Mouse (Mus musculus) midbrain, embryonic 14.5 days (tissue): ENCODE measurements around the gene Ppp1r36. TPM values are rescaled to one million over a fixed set of nuclear protein-coding genes. Genes with fewer than 3 reads are reported as not detected.
A peak's percentile ranks its signal among the peaks of the same experiment; 100 is the strongest.

ENCODE experiments used
- ATAC-seq: fragments of 200-750 bp; cut with Nextera tagmentation; 2 replicates; pipeline ENCODE4 v1.8.0; 2017; ENCODE audit warnings: moderate number of reproducible peaks, moderate library complexity; ENCODE audit not compliant: low FRiP score, low TSS enrichment
- DNase-seq: peaks from one replicate; pipeline ENCODE4 v3.0.0-alpha.2; 2015
- H3K27ac ChIP-seq: fragments of 300-500 bp; sonication (generic); replicated peaks from 2 replicates; pipeline ENCODE4 v1.5.1; 2014; ENCODE audit warnings: mild to moderate bottlenecking, low read depth, low read length, moderate library complexity
- H3K27me3 ChIP-seq: fragments of 300-500 bp; sonication (generic); 2 replicates; pipeline ENCODE4 v1.6.1; 2014; ENCODE audit warnings: low read length, control low read depth, mixed read lengths; ENCODE audit not compliant: control insufficient read depth, insufficient read depth
- H3K36me3 ChIP-seq: fragments of 300-500 bp; sonication (generic); 2 replicates; pipeline ENCODE4 v1.6.1; 2014; ENCODE audit warnings: low read length, control low read depth; ENCODE audit not compliant: control insufficient read depth, insufficient read depth
- H3K4me1 ChIP-seq: fragments of 300-500 bp; sonication (generic); 2 replicates; pipeline ENCODE4 v1.6.1; 2014; ENCODE audit warnings: mild to moderate bottlenecking, antibody characterized with exemption, low read length, control low read depth; ENCODE audit not compliant: control insufficient read depth, insufficient read depth
- H3K4me2 ChIP-seq: fragments of 300-500 bp; sonication (generic); 2 replicates; pipeline ENCODE4 v1.6.1; 2014; ENCODE audit warnings: mild to moderate bottlenecking, low read length, moderate library complexity
- H3K4me3 ChIP-seq: fragments of 300-500 bp; sonication (generic); replicated peaks from 2 replicates; pipeline ENCODE4 v1.5.1; 2014; ENCODE audit warnings: low read depth, low read length
- H3K9ac ChIP-seq: fragments of 300-500 bp; sonication (generic); replicated peaks from 2 replicates; pipeline ENCODE4 v1.6.1; 2014; ENCODE audit warnings: mild to moderate bottlenecking, low read length, moderate library complexity
- H3K9me3 ChIP-seq: fragments of 300-500 bp; sonication (generic); 2 replicates; pipeline ENCODE4 v1.6.1; 2016; ENCODE audit warnings: low read length, control low read depth, mixed read lengths; ENCODE audit not compliant: control insufficient read depth
- WGBS: fragments of 180-500 bp; shearing (Covaris S2); extraction: QIAGEN DNeasy Blood & Tissue Kit; methylation state at CpG from one replicate; pipeline ENCODE4 v1.1.7; 2014; 5-methylcytosine and 5-hydroxymethylcytosine counted together
- polyA plus RNA-seq: library from polyadenylated mRNA; unstranded; fragments of >200 nt; fragmentation: Nextera tagmentation; extraction: Ambion mirVana; gene quantifications from 2 replicates; pipeline ENCODE4 v1.2.1, GENCODE M21; 2014

Gene Ppp1r36
- polyA plus RNA-seq, 1 experiment from 2014 or later: 0.50 TPM

GRCm38 (mm10) chr12:76385342-76385741 lies 32.0 kb upstream of the Ppp1r36 start:
- Histone ChIP-seq H3K9ac (no peak overlapping the region), H3K27ac (no peak overlapping the region), H3K27me3 (no peaks in the 10 kb centered on the region), H3K4me1 (no peaks in the 10 kb centered on the region), H3K36me3 (peaks cover 12% of the 10 kb centered on the region; the same call in 1 of the 2 replicates), H3K4me3 (no peak overlapping the region), H3K4me2 (no peak overlapping the region), H3K9me3 (no peaks in the 10 kb centered on the region)
- DNase-seq: no peak
- ATAC-seq: no peak
- WGBS: 95% methylated on average over 8 of the region's 8 CpGs

- ATAC-seq: no peak
- Histone ChIP-seq H3K36me3 (peaks cover 12% of the 10 kb centered on the region; the same call in 1 of the 2 replicates), H3K4me3 (no peak overlapping the region), H3K9me3 (no peaks in the 10 kb centered on the region), H3K27ac (no peak overlapping the region), H3K27me3 (no peaks in the 10 kb centered on the region), H3K4me2 (no peak overlapping the region), H3K9ac (no peak overlapping the region), H3K4me1 (no peaks in the 10 kb centered on the region)
- 61% methylated on average over 11 of the region's 11 CpGs for WGBS
- peak; percentile 30 for DNase-seq
Observed at GRCm38 (mm10) chr12:76388794-76389193, 28.5 kb upstream of the Ppp1r36 start.

GRCm38 (mm10) chr12:76391595-76392271 lies 25.6 kb upstream of the Ppp1r36 start:
- no peak overlapping the region for H3K4me3 ChIP-seq
- no peak for DNase-seq
- H3K4me1 ChIP-seq: no peaks in the 10 kb centered on the region
- no peak overlapping the region for H3K27ac ChIP-seq
- WGBS: 79% methylated on average over 3 of the region's 3 CpGs
- no peaks in the 10 kb centered on the region for H3K9me3 ChIP-seq
- no peak overlapping the region for H3K4me2 ChIP-seq
- no peak overlapping the region for H3K9ac ChIP-seq
- peaks cover under 1% of the 10 kb centered on the region; the same call in 1 of the 2 replicates for H3K36me3 ChIP-seq
- no peak for ATAC-seq
- no peaks in the 10 kb centered on the region for H3K27me3 ChIP-seq

- DNase-seq (no peak), ATAC-seq (no peak)
- no peaks in the 10 kb centered on the region for H3K36me3 ChIP-seq
- no peak overlapping the region for H3K9ac ChIP-seq
- H3K4me3 ChIP-seq: no peak overlapping the region
- no peak overlapping the region for H3K4me2 ChIP-seq
- 87% methylated on average over 5 of the region's 5 CpGs for WGBS
- H3K27ac ChIP-seq: no peak overlapping the region
- H3K27me3 ChIP-seq: no peaks in the 10 kb centered on the region
- H3K9me3 ChIP-seq: no peaks in the 10 kb centered on the region
- H3K4me1 ChIP-seq: no peaks in the 10 kb centered on the region
Observed at GRCm38 (mm10) chr12:76392979-76393378, 24.4 kb upstream of the Ppp1r36 start.

- DNase-seq (no peak), ATAC-seq (no peak)
- Histone ChIP-seq H3K9ac (no peak overlapping the region), H3K9me3 (no peaks in the 10 kb centered on the region), H3K27me3 (peaks cover 3% of the 10 kb centered on the region), H3K4me2 (no peak overlapping the region), H3K4me1 (no peaks in the 10 kb centered on the region), H3K4me3 (no peak overlapping the region), H3K27ac (no peak overlapping the region), H3K36me3 (no peaks in the 10 kb centered on the region)
- WGBS: 88% methylated on average over 5 of the region's 5 CpGs
Observed at GRCm38 (mm10) chr12:76397281-76397680, 20.1 kb upstream of the Ppp1r36 start.

- Histone ChIP-seq H3K4me1 (peaks cover 20% of the 10 kb centered on the region; the same call in 1 of the 2 replicates), H3K27me3 (peaks cover 33% of the 10 kb centered on the region), H3K4me2 (no peak overlapping the region), H3K9me3 (no peaks in the 10 kb centered on the region), H3K9ac (no peak overlapping the region), H3K27ac (no peak overlapping the region), H3K4me3 (no peak overlapping the region), H3K36me3 (no peaks in the 10 kb centered on the region)
- DNase-seq (no peak), ATAC-seq (no peak)
- WGBS: 51% methylated on average over 3 of the region's 3 CpGs
Observed at GRCm38 (mm10) chr12:76401674-76402073, 15.7 kb upstream of the Ppp1r36 start.

- ATAC-seq: peak; percentile 87
- H3K9ac ChIP-seq: peak overlapping the region; percentile 49
- H3K4me2 ChIP-seq: peak overlapping the region; percentile 58
- H3K4me3 ChIP-seq: peak overlapping the region; percentile 54
- H3K27ac ChIP-seq: peak overlapping the region; percentile 70
- no peaks in the 10 kb centered on the region for H3K36me3 ChIP-seq
- under 1% methylated on average over 52 of the region's 54 CpGs for WGBS
- DNase-seq: peak; percentile 86
- peaks cover 47% of the 10 kb centered on the region for H3K27me3 ChIP-seq
- peaks cover 20% of the 10 kb centered on the region; the same call in 1 of the 2 replicates for H3K4me1 ChIP-seq
- H3K9me3 ChIP-seq: no peaks in the 10 kb centered on the region
Observed at GRCm38 (mm10) chr12:76402991-76403885, 14.1 kb upstream of the Ppp1r36 start.

GRCm38 (mm10) chr12:76403886-76404537 lies 13.3 kb upstream of the Ppp1r36 start, which contains the start of gene Hspa2:
Gene Hspa2, plus strand, starts transcription at chr12:76404176.
- Histone ChIP-seq H3K4me2 (peak within 1 kb of the TSS; percentile 58), H3K9me3 (no peaks in the 10 kb centered on the region), H3K36me3 (no peaks in the 10 kb centered on the region), H3K4me1 (peaks cover 20% of the 10 kb centered on the region; the same call in 1 of the 2 replicates), H3K9ac (peak within 1 kb of the TSS; percentile 49), H3K4me3 (peak within 1 kb of the TSS; percentile 54), H3K27me3 (peaks cover 47% of the 10 kb centered on the region), H3K27ac (peak within 1 kb of the TSS; percentile 70)
- ATAC-seq (peak; percentile 96), DNase-seq (peak; percentile 99)
- under 1% methylated on average over 54 of the region's 54 CpGs for WGBS
